Mouse (Mus musculus): ENCODE measurements around the gene Ppp1r3e. TPM values are rescaled to one million over a fixed set of nuclear protein-coding genes. Genes with fewer than 3 reads are reported as not detected.

Gene Ppp1r3e
- 10 to 100 TPM; 36.7 to 40.0 TPM for total RNA-seq (2021)
- long read RNA-seq, transcript Ppp1r3e-201 (2 exons, 1,852 nt): major isoform, 5 of 7 reads
- long read RNA-seq, partial matches to known transcripts: 0 of 7 reads
- long read RNA-seq, other reads (novel, unspliced or antisense): 0 of 7 reads

DNA sequence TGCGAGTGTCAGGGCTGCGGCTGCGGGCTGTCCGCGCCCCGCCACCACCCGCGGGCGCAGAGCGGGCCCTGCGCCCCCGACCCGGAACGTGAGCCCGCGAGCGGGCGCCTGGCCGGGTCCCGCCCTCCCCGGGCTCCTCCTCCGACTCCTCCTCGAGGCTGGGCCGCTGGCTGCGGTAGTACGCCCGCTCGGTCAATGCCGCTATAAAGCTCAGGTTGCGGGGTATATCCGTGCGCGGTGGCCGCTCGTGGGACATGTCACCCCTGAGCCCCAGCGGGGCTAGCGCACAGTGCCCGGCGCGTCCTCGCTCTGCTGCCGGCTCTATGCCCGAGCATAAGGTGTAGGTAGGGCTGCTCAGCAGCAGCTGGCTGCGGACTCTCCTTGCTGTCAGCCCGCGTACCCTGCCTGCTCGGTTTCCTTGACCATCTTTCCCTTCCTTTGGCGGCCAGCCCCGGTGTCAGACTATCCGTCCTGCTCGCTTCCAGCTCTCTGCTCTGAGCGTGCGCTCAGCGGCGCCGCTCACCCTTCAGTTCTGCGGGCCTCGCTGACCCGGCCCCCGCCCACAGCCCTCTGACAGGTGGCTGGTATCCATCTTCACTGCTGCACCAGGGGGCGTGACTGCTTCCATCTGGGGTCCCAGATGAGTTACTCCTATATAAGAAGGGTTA, at the start of gene Ppp1r3e:
TSS of gene Ppp1r3e (minus strand) at position 503 of the 668 bp plus-strand sequence.
- peak; percentile 58 to 75 for DNase-seq (ENCODE audit: low spot score in 2 of 2)

- DNase-seq (ENCODE audit: low spot score in 2 of 2): peak; percentile 61 to 68
Measured at GRCm38 (mm10) chr14:54926401-54927158, 49.2 kb upstream of the Ppp1r3e start.

DNA sequence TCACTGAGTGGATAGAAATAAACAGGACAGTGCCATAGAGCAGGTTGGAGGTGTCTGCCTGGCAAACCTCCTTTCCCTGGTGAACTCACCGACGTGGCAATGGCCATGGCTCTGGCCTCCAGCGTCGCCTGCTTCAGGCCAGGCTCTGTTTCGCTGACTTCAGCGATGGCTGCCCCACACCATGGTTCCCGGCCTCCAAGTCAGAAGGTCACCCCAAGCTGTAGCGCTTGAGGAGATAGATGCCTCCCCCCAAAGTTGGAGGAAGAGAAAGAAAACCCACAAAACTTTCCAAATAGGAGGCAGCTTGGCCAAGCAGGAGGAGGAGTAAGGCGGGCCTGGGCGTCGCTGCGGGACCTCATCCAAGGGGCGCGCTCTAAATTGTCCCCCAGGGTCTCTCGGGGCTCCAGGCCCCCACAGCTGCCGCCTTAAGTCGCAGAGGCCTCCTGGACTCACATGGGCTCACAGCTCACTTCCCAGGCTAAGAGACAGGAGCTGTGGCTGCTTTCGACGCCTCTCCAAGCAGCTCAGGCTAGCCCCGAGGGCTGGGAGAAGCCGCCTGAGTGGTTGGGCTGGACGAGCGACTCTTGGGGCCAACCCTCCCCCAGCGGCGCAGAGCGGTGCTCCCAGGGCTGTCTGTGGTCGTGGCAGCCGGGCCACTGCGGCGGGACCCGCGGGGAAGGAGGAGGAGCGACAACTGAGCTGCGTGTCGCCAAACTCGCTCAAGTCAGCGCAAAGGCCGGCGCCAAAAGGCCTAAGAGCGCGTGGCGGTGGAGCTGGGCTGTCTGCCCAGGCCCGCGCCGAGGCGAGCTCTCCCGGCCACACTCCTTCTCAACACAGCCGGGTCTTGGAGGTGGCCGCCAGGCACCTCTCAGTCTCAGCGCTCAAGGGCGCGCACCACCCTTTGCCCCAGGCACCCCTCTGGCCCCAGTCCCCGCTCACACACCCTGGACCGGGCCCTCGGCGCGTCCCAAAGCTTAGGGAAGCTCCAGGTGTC, 48.3 kb upstream of the Ppp1r3e start, which contains the start of gene Efs:
TSS of gene Efs (minus strand) at position 778 of the 994 bp plus-strand sequence.
- peak; percentile 58 to 71 for DNase-seq (ENCODE audit: low spot score in 2 of 2)

- peak in 1 of 2 experiments; percentile 43 for DNase-seq (ENCODE audit: low spot score in 2 of 2)
Measured at GRCm38 (mm10) chr14:54924641-54925348, 47.4 kb upstream of the Ppp1r3e start.

DNA sequence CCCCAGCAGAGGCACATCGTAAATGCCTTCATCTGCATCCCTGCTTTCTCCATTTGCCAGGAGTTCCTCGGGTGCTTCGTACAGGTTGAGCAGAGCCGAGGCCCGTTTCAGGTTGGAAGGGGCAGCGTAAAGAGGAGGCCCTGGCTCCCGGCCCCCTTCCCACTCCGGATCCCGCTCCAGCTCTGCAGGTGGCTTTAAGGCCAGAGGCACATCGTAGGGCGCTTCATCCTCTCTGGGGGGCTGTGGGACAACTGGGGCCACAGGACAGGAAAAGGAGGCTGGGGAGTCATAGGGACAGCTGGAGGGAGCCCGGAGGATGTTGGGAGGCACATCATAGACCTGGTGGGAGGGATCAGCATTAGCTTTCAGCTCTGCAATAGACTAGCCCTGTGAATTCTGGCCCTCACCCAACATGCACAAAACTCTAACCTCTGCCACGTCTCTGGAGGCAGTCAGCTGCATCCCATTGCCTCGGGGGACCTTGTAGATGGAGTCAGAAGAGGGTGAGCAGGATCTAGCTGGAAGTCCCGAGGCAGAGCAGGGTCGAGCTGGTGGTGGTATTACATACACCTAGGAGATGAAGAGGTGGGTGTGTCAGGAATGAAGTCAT, 42.8 kb upstream of the Ppp1r3e start:
- no peak for DNase-seq (ENCODE audit: low spot score in 2 of 2)

- DNase-seq (ENCODE audit: low spot score in 2 of 2): peak in 1 of 2 experiments; percentile 44
Measured at GRCm38 (mm10) chr14:54913343-54913742, 36.0 kb upstream of the Ppp1r3e start.

DNA sequence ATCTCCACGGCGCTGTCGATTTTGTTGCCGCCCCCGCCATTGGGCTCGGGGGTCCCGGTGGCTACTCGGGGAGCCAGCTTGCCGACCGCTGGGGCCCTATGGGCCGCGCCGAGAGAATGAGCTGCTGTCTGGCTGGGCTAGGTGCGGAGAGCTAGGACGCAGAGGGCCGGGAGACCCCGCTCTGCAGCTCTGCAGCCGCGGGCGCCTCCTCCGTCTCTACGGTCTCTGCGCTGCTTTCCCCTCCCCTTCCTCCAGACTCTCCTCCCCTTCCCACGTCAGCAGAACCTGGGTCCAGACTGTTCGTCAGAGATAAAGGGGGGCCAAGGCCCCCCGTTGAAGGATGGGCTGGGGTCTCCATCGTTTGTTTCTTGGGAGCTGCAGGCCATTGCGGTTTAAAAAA, 35.5 kb upstream of the Ppp1r3e start, which contains the start of gene Slc22a17:
TSS of gene Slc22a17 (minus strand) at position 247 of the 400 bp plus-strand sequence.
- DNase-seq (ENCODE audit: low spot score in 2 of 2): peak; percentile 84 to 88

- DNase-seq (ENCODE audit: low spot score in 2 of 2): peak in 1 of 2 experiments; percentile 60
Measured at GRCm38 (mm10) chr14:54912109-54912850, 34.9 kb upstream of the Ppp1r3e start.

- DNase-seq (ENCODE audit: low spot score in 2 of 2): no peak
Measured at GRCm38 (mm10) chr14:54908682-54909081, 31.3 kb upstream of the Ppp1r3e start.

GRCm38 (mm10) chr14:54903641-54904040, 26.3 kb upstream of the Ppp1r3e start:
- no peak for DNase-seq (ENCODE audit: low spot score in 2 of 2)

GRCm38 (mm10) chr14:54900383-54900782, 23.0 kb upstream of the Ppp1r3e start:
- DNase-seq (ENCODE audit: low spot score in 2 of 2): peak; percentile 71 to 74

DNA sequence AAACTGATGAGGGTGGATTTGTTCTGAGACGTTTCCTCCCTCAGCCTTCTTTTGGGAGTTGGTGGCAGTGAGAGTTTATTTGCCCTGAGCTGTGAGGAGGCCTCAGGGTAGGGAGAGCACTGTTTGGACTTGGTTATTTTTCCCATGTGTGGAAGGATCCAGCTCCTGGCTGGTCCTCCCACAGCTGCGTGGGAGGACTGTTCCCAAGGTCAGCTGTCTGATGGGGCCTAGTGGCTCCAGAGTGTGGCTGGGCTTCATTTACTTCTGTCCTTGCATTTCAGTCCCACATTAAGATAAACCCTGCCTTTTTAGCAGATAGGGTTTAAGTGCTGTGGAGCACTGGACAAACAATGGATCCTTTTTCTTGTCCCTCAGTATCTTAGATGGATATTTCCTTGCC, 20.1 kb upstream of the Ppp1r3e start:
- no peak for DNase-seq (ENCODE audit: low spot score in 2 of 2)

DNA sequence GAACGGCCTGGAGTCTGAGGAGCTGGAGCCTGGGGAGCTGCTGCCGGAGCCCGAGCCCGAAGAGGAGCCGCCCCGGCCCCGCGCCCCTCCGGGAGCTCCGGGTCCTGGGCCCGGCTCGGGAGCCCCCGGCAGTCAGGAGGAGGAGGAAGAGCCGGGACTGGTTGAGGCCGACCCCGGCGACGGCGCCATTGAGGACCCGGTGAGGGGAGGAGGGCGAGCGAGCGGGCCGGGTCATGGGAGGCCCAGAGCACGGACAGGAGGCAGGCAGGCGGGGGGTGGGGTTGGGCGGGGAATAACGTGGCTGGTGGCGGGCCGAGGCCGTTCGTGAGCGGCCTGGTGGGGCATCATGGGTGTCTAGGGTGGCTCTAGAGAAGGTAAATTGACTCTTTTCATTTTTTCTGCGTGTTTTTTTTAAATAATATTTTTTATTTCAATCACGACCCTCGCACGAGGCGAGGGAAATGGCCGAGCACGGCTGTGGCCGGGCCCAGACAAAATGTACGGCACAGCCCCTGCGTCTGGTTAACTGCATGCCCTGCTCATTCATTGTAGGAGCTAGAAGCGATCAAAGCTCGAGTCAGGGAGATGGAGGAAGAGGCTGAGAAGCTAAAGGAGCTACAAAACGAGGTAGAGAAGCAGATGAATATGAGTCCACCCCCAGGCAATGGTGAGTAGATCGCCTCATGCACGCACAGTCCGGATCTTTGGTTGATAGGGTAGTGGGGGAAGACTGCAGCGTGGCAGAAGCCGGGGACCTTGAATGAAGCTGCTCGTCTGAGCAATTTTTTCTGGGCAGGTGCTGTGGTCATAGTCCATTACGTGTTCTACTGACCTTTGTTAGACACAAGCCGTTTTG, 17.2 kb upstream of the Ppp1r3e start:
- DNase-seq (ENCODE audit: low spot score in 2 of 2): no peak

DNA sequence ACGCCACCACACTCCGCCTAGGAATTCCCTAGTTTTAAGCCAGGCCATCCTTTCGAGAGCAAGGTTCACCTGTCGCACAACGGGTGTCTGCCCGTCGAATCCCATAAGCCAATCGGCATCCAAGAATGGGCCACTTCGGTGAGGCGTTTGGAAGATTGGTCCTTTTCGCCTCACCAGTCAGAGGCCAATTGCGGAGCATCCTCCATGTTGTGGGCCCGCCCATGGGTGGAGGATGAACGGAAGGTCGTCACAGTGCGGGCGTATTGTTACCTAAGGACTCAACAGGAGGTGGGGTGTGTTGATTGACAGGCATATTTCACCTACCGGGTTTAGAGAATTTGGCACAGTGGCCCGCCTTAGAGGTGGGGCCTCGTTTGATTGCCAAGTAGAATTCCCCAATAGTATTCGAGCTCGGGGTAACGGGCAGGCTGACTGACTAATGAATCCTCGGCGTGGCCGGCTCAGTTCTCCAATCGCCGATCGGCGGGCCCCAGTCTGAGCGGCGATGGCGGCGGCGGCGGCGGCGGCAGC, 16.4 kb upstream of the Ppp1r3e start:
- peak; percentile 97 to 98 for DNase-seq (ENCODE audit: low spot score in 2 of 2)

GRCm38 (mm10) chr14:54892200-54892599, 14.8 kb upstream of the Ppp1r3e start, which contains the start of gene Pabpn1:
Gene Pabpn1, plus strand, starts transcription at chr14:54892500.
- DNase-seq (ENCODE audit: low spot score in 2 of 2): no peak

DNA sequence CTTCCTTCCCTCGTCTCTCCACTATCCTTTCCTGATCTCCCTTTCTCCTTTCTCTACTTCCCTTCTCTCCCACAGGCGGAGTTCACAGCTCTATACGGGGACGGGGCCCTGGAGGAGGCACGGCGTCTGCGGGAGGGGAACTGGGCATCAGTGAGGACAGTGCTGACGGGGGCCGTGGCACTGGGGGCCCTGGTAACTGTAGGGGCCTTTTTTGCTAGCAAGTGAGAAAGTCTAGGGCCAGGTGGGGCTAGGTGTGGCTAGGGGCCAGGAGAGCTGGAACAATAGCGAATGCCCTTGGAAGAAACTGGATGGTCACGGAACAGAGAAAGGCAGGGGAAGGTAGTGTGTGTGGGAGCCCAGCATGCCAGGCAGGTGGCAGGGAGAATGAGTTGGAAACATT, 8.0 kb upstream of the Ppp1r3e start:
- DNase-seq (ENCODE audit: low spot score in 2 of 2): no peak

DNA sequence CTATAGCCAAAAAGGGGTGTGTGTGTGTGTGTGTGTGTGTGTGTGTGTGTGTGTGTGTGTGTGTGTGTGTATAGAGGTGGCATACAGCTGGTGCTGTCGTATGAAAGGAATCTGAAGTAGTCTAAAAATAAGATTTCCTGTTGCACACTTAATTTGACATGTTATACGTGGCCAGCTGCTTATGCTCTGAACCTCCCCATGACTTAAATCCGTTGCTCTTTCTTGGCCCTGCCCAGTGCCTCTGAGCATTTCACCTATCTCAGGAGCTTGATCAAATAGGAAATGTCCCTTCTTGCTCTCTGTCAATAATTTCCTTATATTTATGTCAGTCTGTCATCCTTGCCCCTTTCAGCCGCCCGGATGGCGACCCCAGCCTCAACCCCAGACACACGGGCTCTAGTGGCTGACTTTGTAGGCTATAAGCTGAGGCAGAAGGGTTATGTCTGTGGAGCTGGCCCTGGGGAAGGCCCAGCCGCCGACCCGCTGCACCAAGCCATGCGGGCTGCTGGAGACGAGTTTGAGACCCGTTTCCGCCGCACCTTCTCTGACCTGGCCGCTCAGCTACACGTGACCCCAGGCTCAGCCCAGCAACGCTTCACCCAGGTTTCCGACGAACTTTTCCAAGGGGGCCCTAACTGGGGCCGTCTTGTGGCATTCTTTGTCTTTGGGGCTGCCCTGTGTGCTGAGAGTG, 6.8 kb upstream of the Ppp1r3e start:
- no peak for DNase-seq (ENCODE audit: low spot score in 2 of 2)

Measured in layer of hippocampus, postnatal 10 days (tissue).